Comparison of ENCODE assay signal across 10 mouse cellular contexts in the genomic region with DNA sequence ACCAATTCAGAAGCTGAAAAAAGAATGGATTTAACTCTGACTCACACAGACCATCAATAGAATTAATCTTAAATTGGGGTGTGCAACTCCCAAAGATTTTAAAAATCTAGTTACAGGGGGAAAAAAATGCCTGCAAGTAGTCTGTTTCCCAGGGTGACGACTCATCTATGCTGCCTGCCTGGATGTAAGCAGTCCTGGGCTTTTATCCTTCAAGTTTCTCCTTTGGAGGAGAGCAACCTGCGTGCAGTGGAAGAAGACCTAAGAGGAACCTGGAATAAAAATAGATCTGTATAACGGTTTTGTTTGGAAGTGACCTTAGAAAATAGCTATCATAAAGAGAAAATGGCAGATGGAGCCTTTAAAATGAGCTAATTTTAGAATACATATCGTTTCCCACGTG. TPM values are rescaled to one million over a fixed set of nuclear protein-coding genes. Genes with fewer than 3 reads are reported as not detected.
DNase-seq lines count a peak whose midpoint lies in the region; ATAC-seq and TF ChIP-seq lines count a peak whose summit lies in the region.
"Had no signal": no experiment of that assay in that cellular context is flagged by ENCODE, and none has a peak within 500 bp of the region (broad histone marks: within the 10 kb centered on the region; RNA-seq: fewer than 3 reads in every experiment).

No protein-coding gene starts in this region.

- H3K4me1 ChIP-seq in hindbrain, embryonic 10.5 days (replicated peaks) = peaks cover 19% of the 10 kb centered on the region
- H3K4me1 ChIP-seq in hindbrain, embryonic 12.5 days = peaks cover 6% of the 10 kb centered on the region
- no peaks in the 10 kb centered on the region for H3K4me1 ChIP-seq in midbrain, postnatal 0 days (ENCODE audit: insufficient read depth, low read length)
- H3K4me1 ChIP-seq in midbrain, embryonic 11.5 days (ENCODE audit: control insufficient read depth, insufficient read depth, low read length) = peaks cover 7% of the 10 kb centered on the region; the same call in 1 of the 2 replicates
- peaks cover 4% of the 10 kb centered on the region for H3K4me1 ChIP-seq in hindbrain, embryonic 16.5 days (ENCODE audit: control insufficient read depth, insufficient read depth, low read depth, low read length)
- peaks cover 6% of the 10 kb centered on the region; the same call in 1 of the 2 replicates for H3K4me1 ChIP-seq in stomach, embryonic 16.5 days (ENCODE audit: control insufficient read depth, insufficient read depth, low read length)

- H3K27me3 ChIP-seq in hindbrain, embryonic 10.5 days (ENCODE audit: insufficient read depth, poor library complexity, severe bottlenecking) = no peaks in the 10 kb centered on the region
- H3K27me3 ChIP-seq in hindbrain, embryonic 12.5 days = no peaks in the 10 kb centered on the region
- H3K27me3 ChIP-seq in midbrain, postnatal 0 days (ENCODE audit: insufficient read depth, low read length) = no peaks in the 10 kb centered on the region
- H3K27me3 ChIP-seq in midbrain, embryonic 11.5 days (ENCODE audit: control insufficient read depth, insufficient read depth, low read length) = no peaks in the 10 kb centered on the region
- H3K27me3 ChIP-seq in hindbrain, embryonic 16.5 days (replicated peaks; ENCODE audit: control insufficient read depth, insufficient read depth, low read length) = no peaks in the 10 kb centered on the region
- H3K27me3 ChIP-seq in stomach, embryonic 16.5 days (ENCODE audit: control insufficient read depth, insufficient read depth, low read length) = no peaks in the 10 kb centered on the region

- H3K4me2 ChIP-seq in hindbrain, embryonic 12.5 days (replicated peaks) = no peak overlapping the region
- peak overlapping the region; percentile 73; the same call in 1 of the 2 replicates for H3K4me2 ChIP-seq in midbrain, postnatal 0 days (ENCODE audit: low read depth, low read length, poor library complexity, severe bottlenecking)
- H3K4me2 ChIP-seq in midbrain, embryonic 11.5 days = no peak overlapping the region
- H3K4me2 ChIP-seq in hindbrain, embryonic 16.5 days (ENCODE audit: low read length) = peak overlapping the region; percentile 82; the same call in 1 of the 2 replicates
- peak overlapping the region; percentile 59; the same call in 1 of the 2 replicates for H3K4me2 ChIP-seq in stomach, embryonic 16.5 days (ENCODE audit: low read depth, low read length)

- intact Hi-C loops in left cerebral cortex, postnatal 10 days (cut with DNase I) = loop anchor here (5.0 kb wide), 1 partner anchor 40 kb away; the partner anchor contains the start of gene Pccb

- peak overlapping the region; percentile 98 for H3K4me3 ChIP-seq in hindbrain, embryonic 10.5 days
- no peak overlapping the region for H3K4me3 ChIP-seq in hindbrain, embryonic 12.5 days
- no peak overlapping the region; the same call in 1 of the 2 replicates for H3K4me3 ChIP-seq in midbrain, postnatal 0 days (ENCODE audit: low read depth, low read length)
- H3K4me3 ChIP-seq in midbrain, embryonic 11.5 days (ENCODE audit: low read depth, low read length) = no peak overlapping the region
- no peak overlapping the region for H3K4me3 ChIP-seq in hindbrain, embryonic 16.5 days (ENCODE audit: low read length)
- no peak overlapping the region for H3K4me3 ChIP-seq in stomach, embryonic 16.5 days (replicated peaks; ENCODE audit: low read length)

- no peak for ATAC-seq in hindbrain, embryonic 12.5 days (ENCODE audit: low FRiP score)
- no peak for ATAC-seq in midbrain, postnatal 0 days (ENCODE audit: low FRiP score)
- ATAC-seq in midbrain, embryonic 11.5 days (ENCODE audit: low FRiP score) = no peak
- ATAC-seq in hindbrain, embryonic 16.5 days = no peak
- no peak for ATAC-seq in stomach, embryonic 16.5 days (ENCODE audit: insufficient read depth, low FRiP score)

- H3K9ac ChIP-seq in hindbrain, embryonic 12.5 days = no peak overlapping the region
- no peak overlapping the region for H3K9ac ChIP-seq in midbrain, postnatal 0 days (replicated peaks; ENCODE audit: low read length, poor library complexity, severe bottlenecking)
- no peak overlapping the region for H3K9ac ChIP-seq in midbrain, embryonic 11.5 days (ENCODE audit: low read length)
- no peak overlapping the region for H3K9ac ChIP-seq in hindbrain, embryonic 16.5 days (ENCODE audit: low read depth, low read length)
- no peak overlapping the region for H3K9ac ChIP-seq in stomach, embryonic 16.5 days (ENCODE audit: low read length)

- no peak overlapping the region for H3K27ac ChIP-seq in hindbrain, embryonic 10.5 days
- H3K27ac ChIP-seq in hindbrain, embryonic 12.5 days = no peak overlapping the region
- H3K27ac ChIP-seq in midbrain, postnatal 0 days (ENCODE audit: low read depth, low read length) = no peak overlapping the region
- H3K27ac ChIP-seq in midbrain, embryonic 11.5 days (ENCODE audit: low read depth, low read length) = no peak overlapping the region
- H3K27ac ChIP-seq in hindbrain, embryonic 16.5 days (ENCODE audit: low read depth, low read length) = no peak overlapping the region
- H3K27ac ChIP-seq in stomach, embryonic 16.5 days (ENCODE audit: low read length) = no peak overlapping the region

- no peak for DNase-seq in hindbrain, embryonic 10.5 days (ENCODE audit: low spot score)
- DNase-seq in midbrain, postnatal 0 days (ENCODE audit: low spot score) = no peak
- no peak for DNase-seq in midbrain, embryonic 11.5 days (ENCODE audit: low spot score, missing footprints)
- DNase-seq in gastrocnemius, postnatal 25 days = no peak
- no peak for DNase-seq in left cerebral cortex, postnatal 10 days (ENCODE audit: extremely low spot score in 1 of 2, low spot score in 2 of 2)
- DNase-seq: adrenal gland, postnatal 14 days; cerebellum, postnatal 10 days had no signal

- 64% methylated on average over 5 of the region's 5 CpGs for WGBS in hindbrain, embryonic 10.5 days
- WGBS in hindbrain, embryonic 12.5 days = 60% methylated on average over 5 of the region's 5 CpGs
- 28% methylated on average over 5 of the region's 5 CpGs for WGBS in midbrain, postnatal 0 days
- WGBS in midbrain, embryonic 11.5 days = 60% methylated on average over 5 of the region's 5 CpGs
- 42% methylated on average over 5 of the region's 5 CpGs for WGBS in hindbrain, embryonic 16.5 days
- WGBS in stomach, embryonic 16.5 days = 35% methylated on average over 5 of the region's 5 CpGs

- H3K9me3 ChIP-seq in hindbrain, embryonic 10.5 days = peaks cover 3% of the 10 kb centered on the region; the same call in 1 of the 2 replicates
- no peaks in the 10 kb centered on the region; the same call in 1 of the 2 replicates for H3K9me3 ChIP-seq in hindbrain, embryonic 12.5 days (replicated peaks)
- H3K9me3 ChIP-seq in midbrain, postnatal 0 days (ENCODE audit: low read length) = no peaks in the 10 kb centered on the region
- no peaks in the 10 kb centered on the region; the same call in 1 of the 2 replicates for H3K9me3 ChIP-seq in midbrain, embryonic 11.5 days (ENCODE audit: control insufficient read depth, low read length)
- no peaks in the 10 kb centered on the region for H3K9me3 ChIP-seq in hindbrain, embryonic 16.5 days (ENCODE audit: control insufficient read depth, low read length)
- no peaks in the 10 kb centered on the region for H3K9me3 ChIP-seq in stomach, embryonic 16.5 days (replicated peaks; ENCODE audit: control insufficient read depth, low read length)

- no peak for TF ChIP-seq CTCF in midbrain, postnatal 0 days (IDR thresholded peaks at IDR 0.05)

- no peaks in the 10 kb centered on the region for H3K36me3 ChIP-seq in hindbrain, embryonic 10.5 days
- no peaks in the 10 kb centered on the region for H3K36me3 ChIP-seq in hindbrain, embryonic 12.5 days
- no peaks in the 10 kb centered on the region for H3K36me3 ChIP-seq in midbrain, postnatal 0 days (ENCODE audit: insufficient read depth, low read length)
- H3K36me3 ChIP-seq in midbrain, embryonic 11.5 days (ENCODE audit: control insufficient read depth, insufficient read depth, low read length) = no peaks in the 10 kb centered on the region
- no peaks in the 10 kb centered on the region for H3K36me3 ChIP-seq in hindbrain, embryonic 16.5 days (ENCODE audit: control insufficient read depth, insufficient read depth, low read length)
- H3K36me3 ChIP-seq in stomach, embryonic 16.5 days (ENCODE audit: control insufficient read depth, insufficient read depth, low read length) = no peaks in the 10 kb centered on the region

RNA-seq across cellular contexts. Expression of gene Msl2, which starts 1.4 kb away (rescaled TPM):
- 3.7 and 4.5 TPM in 2 replicates for polyA plus RNA-seq in hindbrain, embryonic 10.5 days (2016; fragmentation: Nextera tagmentation; extraction: Ambion mirVana)
- polyA plus RNA-seq in hindbrain, embryonic 12.5 days (2016; fragmentation: Nextera tagmentation; extraction: Ambion mirVana) = 9.6 and 11.7 TPM in 2 replicates
- 38.5 and 42.0 TPM in 2 replicates for total RNA-seq in midbrain, postnatal 0 days (2014; rRNA removed)
- 3.3 and 4.1 TPM in 2 replicates for polyA plus RNA-seq in midbrain, postnatal 0 days (2015; fragmentation: Nextera tagmentation; extraction: Ambion mirVana)
- polyA plus RNA-seq in midbrain, embryonic 11.5 days (2014; fragmentation: Nextera tagmentation; extraction: Ambion mirVana) = 5.6 and 6.0 TPM in 2 replicates
- polyA plus RNA-seq in hindbrain, embryonic 16.5 days (2015; fragmentation: Nextera tagmentation; extraction: Ambion mirVana) = 2.6 and 2.7 TPM in 2 replicates
- polyA plus RNA-seq in stomach, embryonic 16.5 days (2015; fragmentation: Nextera tagmentation; extraction: Ambion mirVana) = 2.9 and 3.2 TPM in 2 replicates
- 10 to 100 TPM; 20.9 to 23.1 TPM for total RNA-seq in gastrocnemius, postnatal 25 days (2021)
- 10 to 100 TPM; 58.1 to 58.3 TPM for total RNA-seq in left cerebral cortex, postnatal 10 days (2021)

RNA-seq across cellular contexts. Expression of gene Pccb, which starts 37.8 kb away (rescaled TPM):
- 13.2 and 14.2 TPM in 2 replicates for polyA plus RNA-seq in hindbrain, embryonic 10.5 days (2016; fragmentation: Nextera tagmentation; extraction: Ambion mirVana)
- polyA plus RNA-seq in hindbrain, embryonic 12.5 days (2016; fragmentation: Nextera tagmentation; extraction: Ambion mirVana) = 19.2 and 21.5 TPM in 2 replicates
- total RNA-seq in midbrain, postnatal 0 days (2014; rRNA removed) = 50.7 and 58.1 TPM in 2 replicates
- 32.5 and 33.5 TPM in 2 replicates for polyA plus RNA-seq in midbrain, postnatal 0 days (2015; fragmentation: Nextera tagmentation; extraction: Ambion mirVana)
- 14.3 and 15.9 TPM in 2 replicates for polyA plus RNA-seq in midbrain, embryonic 11.5 days (2014; fragmentation: Nextera tagmentation; extraction: Ambion mirVana)
- 27.7 and 28.7 TPM in 2 replicates for polyA plus RNA-seq in hindbrain, embryonic 16.5 days (2015; fragmentation: Nextera tagmentation; extraction: Ambion mirVana)
- 27.7 and 29.1 TPM in 2 replicates for polyA plus RNA-seq in stomach, embryonic 16.5 days (2015; fragmentation: Nextera tagmentation; extraction: Ambion mirVana)
- total RNA-seq in gastrocnemius, postnatal 25 days (2021) = 10 to 100 TPM; 51.6 to 57.9 TPM
- 10 to 100 TPM; 54.1 to 56.4 TPM for total RNA-seq in left cerebral cortex, postnatal 10 days (2021)

Comparison
In these comparisons a context has a peak if more than half of its experiments do, and no peak if none do; other contexts are left out.
1. H3K4me2 ChIP-seq: peak in midbrain, postnatal 0 days (single experiment), hindbrain, embryonic 16.5 days (single experiment) and stomach, embryonic 16.5 days (single experiment); none in hindbrain, embryonic 12.5 days (single experiment) and midbrain, embryonic 11.5 days (single experiment).